Mouse (Mus musculus) kidney, embryonic 15.5 days (tissue): ENCODE results near the gene Frs2. TPM values are rescaled to one million over a fixed set of nuclear protein-coding genes. Genes with fewer than 3 reads are reported as not detected.
A peak's percentile ranks its signal among the peaks of the same experiment; 100 is the strongest.

Source experiments
- ATAC-seq: fragments of 200-750 bp; cut with Nextera tagmentation; replicated peaks from 2 replicates; pipeline ENCODE4 v1.8.0; 2017; ENCODE audit warnings: moderate TSS enrichment; ENCODE audit not compliant: low FRiP score
- H3K27ac ChIP-seq: fragments of 300-500 bp; sonication (generic); 2 replicates; pipeline ENCODE4 v1.5.1; 2015; ENCODE audit warnings: mild to moderate bottlenecking, inconsistent platforms
- H3K27me3 ChIP-seq: fragments of 300-500 bp; sonication (generic); 2 replicates; pipeline ENCODE4 v1.6.1; 2015; ENCODE audit warnings: inconsistent platforms
- H3K36me3 ChIP-seq: fragments of 300-500 bp; sonication (generic); 2 replicates; pipeline ENCODE4 v1.6.1; 2015; ENCODE audit warnings: inconsistent platforms
- H3K4me1 ChIP-seq: fragments of 300-500 bp; sonication (generic); 2 replicates; pipeline ENCODE4 v1.6.1; 2015; ENCODE audit warnings: inconsistent platforms
- H3K4me2 ChIP-seq: fragments of 300-500 bp; sonication (generic); 2 replicates; pipeline ENCODE4 v1.6.1; 2015; ENCODE audit warnings: moderate library complexity, mild to moderate bottlenecking, inconsistent platforms
- H3K4me3 ChIP-seq: fragments of 300-500 bp; sonication (generic); replicated peaks from 2 replicates; pipeline ENCODE4 v1.5.1; 2015; ENCODE audit warnings: mild to moderate bottlenecking, inconsistent platforms
- H3K9ac ChIP-seq: fragments of 300-500 bp; sonication (generic); 2 replicates; pipeline ENCODE4 v1.6.1; 2015; ENCODE audit warnings: mild to moderate bottlenecking, inconsistent platforms
- H3K9me3 ChIP-seq: fragments of 300-500 bp; sonication (generic); replicated peaks from 2 replicates; pipeline ENCODE4 v1.6.1; 2016; ENCODE audit warnings: inconsistent platforms
- WGBS: fragments of 180-500 bp; shearing (Covaris S2); methylation state at CpG from one replicate; pipeline ENCODE4 v1.1.7; 2015; ENCODE audit warnings: mixed read lengths; 5-methylcytosine and 5-hydroxymethylcytosine counted together
- polyA plus RNA-seq: library from polyadenylated mRNA; unstranded; fragments of >200 nt; fragmentation: Nextera tagmentation; extraction: Ambion mirVana; gene quantifications from 2 replicates; pipeline ENCODE4 v1.2.1, GENCODE M21; 2015

Gene Frs2
- polyA plus RNA-seq, 1 experiment from 2014 or later, result 17.8 TPM

DNA sequence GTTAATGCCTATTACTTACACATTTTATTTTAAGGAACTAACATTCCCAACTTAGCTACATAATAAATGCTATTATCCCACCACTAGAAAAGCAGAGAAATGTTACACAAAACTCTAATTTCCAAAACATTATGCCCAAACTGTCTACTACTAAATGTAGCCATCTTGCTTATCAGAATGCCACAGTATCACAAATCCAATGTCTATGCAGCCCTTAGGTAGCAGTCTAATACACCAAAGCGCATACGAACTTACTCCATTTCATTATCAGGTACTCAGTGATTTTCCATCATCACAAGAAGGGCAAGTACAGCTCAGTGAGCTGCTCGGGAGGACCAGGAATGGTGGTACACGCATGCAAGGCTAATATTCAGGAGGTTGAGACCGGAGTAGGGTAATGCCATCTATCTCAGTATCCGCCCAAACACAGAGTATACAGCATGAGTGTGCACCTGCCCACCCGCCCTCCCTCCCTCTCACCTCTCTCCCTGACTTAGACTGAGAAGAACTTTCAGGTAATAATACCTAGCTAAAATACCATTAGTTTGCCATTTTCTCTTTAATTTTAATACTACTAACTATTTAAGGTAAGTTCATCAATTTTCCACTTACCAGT is 28.2 kb downstream of the Frs2 start:
- no peaks in the 10 kb centered on the region for H3K9me3 ChIP-seq
- H3K4me1 ChIP-seq, result peaks cover 18% of the 10 kb centered on the region; the same call in 1 of the 2 replicates
- H3K4me3 ChIP-seq, result no peak overlapping the region
- 92% methylated on average over 7 of the region's 7 CpGs for WGBS
- no peak overlapping the region for H3K9ac ChIP-seq
- H3K4me2 ChIP-seq, result no peak overlapping the region
- no peak overlapping the region for H3K27ac ChIP-seq
- peaks cover 8% of the 10 kb centered on the region; the same call in 1 of the 2 replicates for H3K36me3 ChIP-seq
- no peak for ATAC-seq
- no peaks in the 10 kb centered on the region for H3K27me3 ChIP-seq

DNA sequence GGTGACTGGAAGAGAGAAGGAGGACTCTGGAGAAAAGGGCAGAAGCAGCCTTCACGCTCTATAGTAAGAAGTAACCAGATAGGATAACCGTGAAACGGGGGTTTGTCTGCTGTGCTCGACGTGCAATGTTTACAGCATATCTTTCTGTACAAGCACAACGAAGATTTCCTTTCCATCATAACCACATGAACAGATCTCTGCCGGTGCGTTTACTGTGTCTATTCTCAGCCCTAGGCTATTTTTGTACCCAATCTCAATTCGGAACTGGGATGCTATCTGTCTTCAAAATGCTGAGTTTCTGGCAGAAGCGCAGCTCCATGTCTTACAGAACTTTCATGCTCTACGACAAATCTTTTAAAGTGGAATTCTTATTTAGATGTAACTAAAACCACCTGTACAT is 28.8 kb downstream of the Frs2 start:
- H3K9me3 ChIP-seq, result no peaks in the 10 kb centered on the region
- 64% methylated on average over 11 of the region's 11 CpGs for WGBS
- H3K4me1 ChIP-seq, result peaks cover 19% of the 10 kb centered on the region; the same call in 1 of the 2 replicates
- peaks cover 8% of the 10 kb centered on the region; the same call in 1 of the 2 replicates for H3K36me3 ChIP-seq
- H3K4me2 ChIP-seq, result no peak overlapping the region
- no peak overlapping the region for H3K4me3 ChIP-seq
- no peak overlapping the region for H3K27ac ChIP-seq
- H3K9ac ChIP-seq, result no peak overlapping the region
- no peaks in the 10 kb centered on the region for H3K27me3 ChIP-seq
- no peak for ATAC-seq

- no peak overlapping the region for H3K4me2 ChIP-seq
- H3K4me3 ChIP-seq, result no peak overlapping the region
- no peak for ATAC-seq
- H3K27ac ChIP-seq, result no peak overlapping the region
- peaks cover 8% of the 10 kb centered on the region; the same call in 1 of the 2 replicates for H3K36me3 ChIP-seq
- H3K4me1 ChIP-seq, result peaks cover 14% of the 10 kb centered on the region; the same call in 1 of the 2 replicates
- no peak overlapping the region for H3K9ac ChIP-seq
- H3K27me3 ChIP-seq, result no peaks in the 10 kb centered on the region
- no peaks in the 10 kb centered on the region for H3K9me3 ChIP-seq
- 72% methylated on average over 7 of the region's 7 CpGs for WGBS
Measured at GRCm38 (mm10) chr10:117118421-117118831, 29.9 kb downstream of the Frs2 start.

DNA sequence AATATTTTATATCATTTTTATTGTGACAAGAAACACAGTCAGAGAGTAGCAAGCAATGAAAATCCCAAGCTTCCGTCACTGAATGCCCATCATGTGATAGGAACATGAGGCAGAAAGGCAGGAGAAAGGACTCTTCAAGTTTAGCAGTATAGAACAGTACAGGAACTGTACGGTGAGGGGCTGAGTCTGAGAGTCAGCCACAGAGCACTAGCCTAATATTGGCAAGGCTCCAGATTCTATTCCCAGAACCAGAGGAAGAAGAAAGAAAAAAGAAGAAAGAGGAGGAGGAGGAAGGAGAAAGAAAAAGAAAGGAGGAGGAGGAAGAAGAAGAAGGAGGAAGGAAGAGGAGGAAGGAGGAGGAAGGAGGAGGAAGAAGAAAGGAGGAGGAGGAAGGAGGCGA is 32.7 kb downstream of the Frs2 start:
- Histone ChIP-seq H3K4me2 (no peak overlapping the region), H3K36me3 (peaks cover 8% of the 10 kb centered on the region; the same call in 1 of the 2 replicates), H3K4me1 (peaks cover 14% of the 10 kb centered on the region; the same call in 1 of the 2 replicates), H3K9me3 (no peaks in the 10 kb centered on the region), H3K4me3 (no peak overlapping the region), H3K27me3 (no peaks in the 10 kb centered on the region), H3K27ac (no peak overlapping the region), H3K9ac (no peak overlapping the region)
- 66% methylated on average over 3 of the region's 3 CpGs for WGBS
- ATAC-seq, result no peak

DNA sequence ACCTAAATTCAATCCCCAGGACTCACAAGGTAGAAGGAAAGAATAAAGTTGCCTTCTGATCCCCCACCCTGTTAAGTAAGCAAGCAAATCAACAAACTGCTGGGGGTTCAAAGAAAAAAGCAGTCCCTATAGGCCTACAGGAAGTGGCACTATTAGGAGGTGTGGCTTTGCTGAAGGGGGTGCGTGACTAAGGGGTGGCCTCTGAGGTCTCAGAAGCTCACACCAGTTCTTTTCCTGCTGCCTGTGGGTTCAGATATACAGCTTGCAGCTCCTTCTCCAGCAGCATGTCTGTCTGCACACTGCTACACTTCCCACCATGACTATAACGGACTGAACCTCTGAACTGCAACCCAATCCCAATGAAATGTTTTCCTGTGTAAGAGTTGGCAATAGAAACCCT is 35.8 kb downstream of the Frs2 start:
- Histone ChIP-seq H3K27me3 (no peaks in the 10 kb centered on the region), H3K27ac (no peak overlapping the region), H3K4me1 (peaks cover 10% of the 10 kb centered on the region; the same call in 1 of the 2 replicates), H3K36me3 (peaks cover under 1% of the 10 kb centered on the region; the same call in 1 of the 2 replicates), H3K4me3 (no peak overlapping the region), H3K9ac (no peak overlapping the region), H3K9me3 (no peaks in the 10 kb centered on the region), H3K4me2 (no peak overlapping the region)
- 47% methylated on average over 2 of the region's 2 CpGs for WGBS
- 0 out of 2 replicates have a peak, but pooled peaks have one; percentile 33 for ATAC-seq

DNA sequence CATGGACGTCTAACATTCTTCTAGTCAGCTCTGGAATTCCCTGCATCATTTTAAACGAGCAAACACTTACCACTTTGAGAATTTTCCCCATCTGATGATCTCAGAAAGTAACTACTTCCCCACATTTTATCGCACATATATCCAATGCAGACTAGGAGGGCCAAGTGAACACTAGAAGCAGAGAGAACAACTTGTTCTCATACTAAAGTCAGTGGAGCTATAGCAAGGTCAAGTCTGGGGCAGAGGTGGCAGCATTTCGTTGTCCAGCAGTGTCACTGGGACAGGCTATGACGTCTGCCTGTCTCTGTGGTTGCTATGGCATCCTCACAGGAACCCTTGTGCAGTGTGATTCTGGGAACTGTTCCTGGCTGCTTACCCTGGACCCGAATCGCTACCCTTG is 36.9 kb downstream of the Frs2 start:
- Histone ChIP-seq H3K9ac (no peak overlapping the region), H3K27me3 (no peaks in the 10 kb centered on the region), H3K9me3 (no peaks in the 10 kb centered on the region), H3K4me1 (peaks cover 10% of the 10 kb centered on the region; the same call in 1 of the 2 replicates), H3K36me3 (no peaks in the 10 kb centered on the region), H3K4me3 (no peak overlapping the region), H3K4me2 (no peak overlapping the region), H3K27ac (no peak overlapping the region)
- 67% methylated on average over 7 of the region's 7 CpGs for WGBS
- ATAC-seq, result no peak

GRCm38 (mm10) chr10:117110271-117110670 is 38.1 kb downstream of the Frs2 start:
- Histone ChIP-seq H3K4me3 (no peak overlapping the region), H3K4me2 (no peak overlapping the region)

DNA sequence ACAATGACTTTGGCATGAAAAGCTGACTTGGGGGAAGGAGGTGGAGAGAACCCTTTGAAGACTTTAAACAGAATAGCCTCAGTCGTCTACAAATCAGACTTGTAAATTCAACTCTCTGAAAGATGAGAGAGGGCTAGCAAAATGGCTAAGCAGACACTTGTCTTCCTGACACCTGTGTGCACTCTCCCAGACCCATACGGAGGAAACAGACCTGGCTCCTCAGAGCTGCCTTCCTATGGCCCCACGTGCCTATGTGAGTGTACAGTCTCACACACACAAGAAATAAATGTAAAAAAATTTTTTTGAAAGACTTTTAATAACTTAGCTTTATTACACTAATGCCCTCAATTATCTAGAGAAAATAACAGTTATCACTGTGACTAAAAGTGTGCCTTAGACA is 41.6 kb downstream of the Frs2 start:
- H3K4me2 ChIP-seq, result no peak overlapping the region
- no peak overlapping the region for H3K9ac ChIP-seq
- no peak overlapping the region for H3K4me3 ChIP-seq
- WGBS, result 27% methylated on average over 3 of the region's 3 CpGs
- no peaks in the 10 kb centered on the region for H3K9me3 ChIP-seq
- H3K27ac ChIP-seq, result no peak overlapping the region
- H3K36me3 ChIP-seq, result no peaks in the 10 kb centered on the region
- H3K4me1 ChIP-seq, result peaks cover 12% of the 10 kb centered on the region; the same call in 1 of the 2 replicates
- no peaks in the 10 kb centered on the region for H3K27me3 ChIP-seq
- ATAC-seq, result no peak

More at GRCm38 (mm10) chr10:117110271-117110670, 38.1 kb downstream of the Frs2 start:
- H3K9ac ChIP-seq, result no peak overlapping the region
- no peak for ATAC-seq
- no peaks in the 10 kb centered on the region for H3K27me3 ChIP-seq
- 57% methylated on average over 3 of the region's 3 CpGs for WGBS
- H3K4me1 ChIP-seq, result peaks cover 12% of the 10 kb centered on the region; the same call in 1 of the 2 replicates
- no peaks in the 10 kb centered on the region for H3K9me3 ChIP-seq
- no peaks in the 10 kb centered on the region for H3K36me3 ChIP-seq
- no peak overlapping the region for H3K27ac ChIP-seq

DNA sequence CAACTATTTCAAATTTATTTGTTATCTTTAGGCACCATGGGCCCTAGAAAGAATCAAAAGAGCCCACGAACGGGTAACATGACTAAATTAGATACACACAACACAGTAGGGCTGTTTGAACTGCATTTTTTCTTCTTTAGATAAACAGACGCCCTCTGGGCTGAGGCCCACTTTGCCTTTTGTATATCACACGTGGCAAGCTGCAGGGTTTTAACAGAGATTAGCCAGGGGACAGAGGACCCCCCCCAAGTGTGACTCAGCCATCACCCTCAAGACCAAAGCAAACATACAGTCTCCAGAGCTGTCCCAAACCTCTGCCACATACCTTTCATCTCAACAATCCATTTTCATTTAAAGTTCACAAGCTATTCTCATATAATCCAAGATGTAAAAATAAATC is 42.1 kb downstream of the Frs2 start:
- Histone ChIP-seq H3K9me3 (no peaks in the 10 kb centered on the region), H3K9ac (no peak overlapping the region), H3K36me3 (no peaks in the 10 kb centered on the region), H3K4me2 (no peak overlapping the region), H3K4me1 (peaks cover 12% of the 10 kb centered on the region; the same call in 1 of the 2 replicates), H3K27ac (no peak overlapping the region), H3K27me3 (no peaks in the 10 kb centered on the region), H3K4me3 (no peak overlapping the region)
- WGBS, result 26% methylated on average over 4 of the region's 4 CpGs
- ATAC-seq, result peak; percentile 74

DNA sequence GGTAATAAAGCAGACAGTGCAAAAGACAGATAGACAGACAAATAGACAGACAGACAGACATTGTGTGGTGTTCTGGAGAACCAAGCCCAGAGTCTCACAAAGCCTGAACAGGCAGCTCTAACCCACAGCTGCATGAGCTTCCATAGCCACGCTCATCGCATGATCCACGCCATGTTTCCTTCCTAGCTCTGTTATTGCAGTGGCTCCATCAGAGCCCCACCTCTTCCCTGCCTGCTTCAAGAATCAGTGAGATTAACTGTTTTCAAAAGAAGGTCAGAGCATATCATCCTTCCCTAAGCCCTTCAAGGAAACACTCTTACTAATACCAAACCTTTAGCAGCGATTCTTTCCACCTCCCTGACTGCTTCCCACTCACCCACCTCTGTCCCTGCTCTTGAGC is 43.3 kb downstream of the Frs2 start:
- ATAC-seq, result no peak
- Histone ChIP-seq H3K9me3 (no peaks in the 10 kb centered on the region), H3K4me2 (no peak overlapping the region), H3K27ac (no peak overlapping the region), H3K27me3 (no peaks in the 10 kb centered on the region), H3K4me3 (no peak overlapping the region), H3K9ac (no peak overlapping the region), H3K4me1 (peaks cover 9% of the 10 kb centered on the region; the same call in 1 of the 2 replicates), H3K36me3 (0 out of 2 replicates have a peak, but pooled peaks cover 3% of the 10 kb centered on the region)
- WGBS, result 78% methylated on average over 4 of the region's 4 CpGs

DNA sequence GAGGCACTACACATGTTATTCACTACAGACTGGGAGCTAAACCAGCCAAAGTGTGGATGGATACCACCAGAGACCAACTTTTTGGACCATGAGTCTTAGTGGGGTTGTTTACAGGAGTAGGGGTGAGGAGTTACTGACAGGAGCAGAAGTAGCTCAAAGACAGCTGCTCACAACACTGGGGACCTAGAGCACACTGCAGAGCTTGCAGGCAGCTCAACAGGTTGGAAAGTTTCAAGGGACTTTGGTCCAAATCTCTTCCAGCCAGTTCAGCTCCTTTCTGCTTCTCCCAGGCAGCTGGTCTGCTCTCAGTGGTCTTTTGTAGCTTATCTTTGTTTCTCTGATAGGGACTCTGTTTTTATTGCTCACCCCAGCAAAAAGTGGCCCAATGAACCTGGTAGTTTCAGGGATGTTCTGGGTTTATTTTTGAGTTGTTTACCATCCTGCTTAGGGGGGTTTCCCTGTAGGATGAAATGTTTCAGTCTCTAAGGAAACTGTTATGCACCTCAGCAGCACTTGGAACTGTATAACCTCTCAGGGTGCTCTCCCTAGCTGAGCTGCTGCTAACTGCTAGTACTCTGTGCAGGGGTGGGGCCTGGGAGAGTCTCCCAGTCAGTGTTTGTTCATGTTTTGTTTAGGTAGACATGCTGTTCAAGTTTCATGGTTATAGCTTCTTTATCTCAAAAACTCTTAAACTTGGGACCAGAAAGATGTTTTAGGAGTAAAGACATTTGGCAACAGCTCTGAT is 44.3 kb downstream of the Frs2 start:
- H3K4me1 ChIP-seq, result peaks cover 8% of the 10 kb centered on the region; the same call in 1 of the 2 replicates
- no peak for ATAC-seq
- H3K4me2 ChIP-seq, result no peak overlapping the region
- H3K27me3 ChIP-seq, result no peaks in the 10 kb centered on the region
- no peak overlapping the region for H3K9ac ChIP-seq
- no peaks in the 10 kb centered on the region for H3K9me3 ChIP-seq
- H3K4me3 ChIP-seq, result no peak overlapping the region
- H3K36me3 ChIP-seq, result 0 out of 2 replicates have a peak, but pooled peaks cover 3% of the 10 kb centered on the region
- H3K27ac ChIP-seq, result no peak overlapping the region

DNA sequence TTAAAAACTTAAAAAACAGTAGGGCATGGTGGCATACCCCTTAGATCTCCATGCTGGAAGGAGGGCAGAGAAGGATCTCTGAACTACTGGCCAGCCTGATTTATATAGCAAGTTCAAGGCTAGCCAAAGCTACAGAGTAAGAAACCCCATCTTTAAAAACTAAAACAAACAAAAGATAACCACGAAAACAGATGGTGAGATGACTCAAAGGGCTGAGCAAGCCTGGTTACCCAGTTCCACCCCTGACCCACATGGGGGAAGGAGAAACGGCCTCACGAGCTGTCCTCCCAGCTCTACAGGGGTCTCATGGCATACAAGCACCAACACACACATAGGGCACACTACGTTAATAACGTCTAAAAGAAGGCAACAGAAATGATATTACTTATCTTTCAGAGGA is 48.2 kb downstream of the Frs2 start:
- H3K27ac ChIP-seq, result no peak overlapping the region
- H3K4me1 ChIP-seq, result 0 out of 2 replicates have a peak, but pooled peaks cover 3% of the 10 kb centered on the region
- H3K4me3 ChIP-seq, result no peak overlapping the region
- H3K27me3 ChIP-seq, result no peaks in the 10 kb centered on the region
- no peak overlapping the region for H3K4me2 ChIP-seq
- H3K9ac ChIP-seq, result no peak overlapping the region
- H3K9me3 ChIP-seq, result no peaks in the 10 kb centered on the region
- WGBS, result 81% methylated on average over 5 of the region's 5 CpGs
- ATAC-seq, result no peak
- peaks cover 8% of the 10 kb centered on the region; the same call in 1 of the 2 replicates for H3K36me3 ChIP-seq
